In the genomic region with DNA sequence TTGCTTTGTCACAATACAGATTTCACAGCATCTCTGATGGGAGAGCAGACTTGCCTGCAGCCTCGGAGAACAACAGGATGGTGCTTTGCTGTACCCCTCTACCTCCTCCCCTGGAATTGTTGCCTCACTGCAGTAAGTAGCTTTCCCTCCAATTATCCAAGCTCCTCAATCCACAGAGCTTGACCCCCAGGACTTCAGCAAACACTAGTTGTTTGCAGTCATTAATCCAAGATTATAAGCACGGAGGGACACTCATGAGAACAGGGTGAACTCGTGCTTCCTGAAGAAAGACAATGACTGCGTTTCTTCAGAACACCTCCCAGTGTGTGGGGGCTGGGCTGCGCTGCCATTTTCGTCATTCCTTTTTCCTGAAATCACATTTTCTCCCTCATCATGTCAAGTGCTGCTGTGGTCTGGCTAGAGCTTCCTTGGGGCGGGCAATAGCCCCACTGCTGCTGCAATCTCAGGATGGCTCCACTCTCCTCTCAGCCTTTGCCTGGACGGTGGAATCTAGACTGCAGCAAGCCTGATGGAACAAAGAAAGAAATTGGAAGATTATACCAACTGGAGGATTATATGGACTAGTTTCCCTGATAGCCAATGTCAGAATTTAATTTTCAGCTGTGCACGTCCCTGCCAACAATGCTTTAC, we compare ENCODE assay signal across 15 mouse cellular contexts.
A peak's percentile ranks its signal among the peaks of the same experiment; 100 is the strongest.
DNase-seq lines count a peak whose midpoint lies in the region; ATAC-seq and TF ChIP-seq lines count a peak whose summit lies in the region.
"Had no signal": no experiment of that assay in that cellular context is flagged by ENCODE, and none has a peak within 500 bp of the region (broad histone marks: within the 10 kb centered on the region; RNA-seq: fewer than 3 reads in every experiment).

No protein-coding gene starts in this region.

- H3K27me3 ChIP-seq in forebrain, embryonic 15.5 days = no peaks in the 10 kb centered on the region
- H3K27me3 ChIP-seq in midbrain, embryonic 14.5 days (ENCODE audit: control insufficient read depth, insufficient read depth, low read length) = no peaks in the 10 kb centered on the region
- H3K27me3 ChIP-seq in liver, embryonic 11.5 days (replicated peaks; ENCODE audit: control insufficient read depth, insufficient read depth, low read length) = no peaks in the 10 kb centered on the region
- no peaks in the 10 kb centered on the region for H3K27me3 ChIP-seq in kidney, embryonic 15.5 days
- H3K27me3 ChIP-seq: CH12.LX had no signal

- no peaks in the 10 kb centered on the region for H3K9me3 ChIP-seq in forebrain, embryonic 15.5 days
- H3K9me3 ChIP-seq in midbrain, embryonic 14.5 days (ENCODE audit: control insufficient read depth, low read length) = no peaks in the 10 kb centered on the region
- H3K9me3 ChIP-seq in liver, embryonic 11.5 days (ENCODE audit: control insufficient read depth, low read length) = no peaks in the 10 kb centered on the region
- no peaks in the 10 kb centered on the region for H3K9me3 ChIP-seq in kidney, embryonic 15.5 days (replicated peaks)

- H3K36me3 ChIP-seq in forebrain, embryonic 15.5 days = no peaks in the 10 kb centered on the region
- H3K36me3 ChIP-seq in midbrain, embryonic 14.5 days (ENCODE audit: control insufficient read depth, insufficient read depth, low read length) = no peaks in the 10 kb centered on the region
- H3K36me3 ChIP-seq in liver, embryonic 11.5 days (ENCODE audit: control insufficient read depth, insufficient read depth, low read length) = no peaks in the 10 kb centered on the region
- no peaks in the 10 kb centered on the region for H3K36me3 ChIP-seq in kidney, embryonic 15.5 days

- peak; percentile 71 for DNase-seq in brain, embryonic 14.5 days (ENCODE audit: low read depth)
- DNase-seq in embryo, embryonic 9.5 days (ENCODE audit: extremely low spot score) = peak; percentile 4
- peak; percentile 53 for DNase-seq in midbrain, embryonic 14.5 days
- DNase-seq in liver, embryonic 11.5 days (ENCODE audit: low spot score) = no peak
- DNase-seq in urinary bladder, postnatal 25 days (ENCODE audit: low spot score) = no peak
- no peak for DNase-seq in frontal cortex, postnatal 36 days (ENCODE audit: low spot score in 2 of 2)
- DNase-seq: adrenal gland, adult 8-10 months; heart, postnatal 4 days; liver, postnatal 0 days had no signal

- H3K4me3 ChIP-seq in forebrain, embryonic 15.5 days = no peak overlapping the region
- H3K4me3 ChIP-seq in midbrain, embryonic 14.5 days (replicated peaks; ENCODE audit: low read depth, low read length) = no peak overlapping the region
- H3K4me3 ChIP-seq in liver, embryonic 11.5 days (ENCODE audit: low read depth, low read length) = no peak overlapping the region
- H3K4me3 ChIP-seq in kidney, embryonic 15.5 days (replicated peaks) = no peak overlapping the region
- H3K4me3 ChIP-seq: myocyte had no signal

- H3K27ac ChIP-seq in forebrain, embryonic 15.5 days (replicated peaks) = no peak overlapping the region
- H3K27ac ChIP-seq in midbrain, embryonic 14.5 days (replicated peaks; ENCODE audit: low read depth, low read length) = peak overlapping the region; percentile 66; the same call in 1 of the 2 replicates
- H3K27ac ChIP-seq in liver, embryonic 11.5 days (ENCODE audit: low read depth, low read length) = no peak overlapping the region
- H3K27ac ChIP-seq in kidney, embryonic 15.5 days = no peak overlapping the region
- H3K27ac ChIP-seq: kidney, postnatal 0 days; macrophage had no signal

- peak overlapping the region; percentile 16 for H3K4me2 ChIP-seq in forebrain, embryonic 15.5 days (replicated peaks)
- H3K4me2 ChIP-seq in midbrain, embryonic 14.5 days (ENCODE audit: low read length) = peak overlapping the region; percentile 41
- no peak overlapping the region for H3K4me2 ChIP-seq in liver, embryonic 11.5 days
- H3K4me2 ChIP-seq in kidney, embryonic 15.5 days = no peak overlapping the region

- ATAC-seq in forebrain, embryonic 15.5 days (replicated peaks) = no peak; the same call in 1 of the 2 replicates
- peak; percentile 67; the same call in 1 of the 2 replicates for ATAC-seq in midbrain, embryonic 14.5 days (ENCODE audit: low FRiP score, low TSS enrichment)
- ATAC-seq in liver, embryonic 11.5 days (replicated peaks; ENCODE audit: low FRiP score) = no peak
- no peak for ATAC-seq in kidney, embryonic 15.5 days (replicated peaks; ENCODE audit: low FRiP score)
- ATAC-seq: liver, postnatal 0 days had no signal

- H3K4me1 ChIP-seq in forebrain, embryonic 15.5 days = 0 out of 2 replicates have a peak, but pooled peaks cover 4% of the 10 kb centered on the region
- H3K4me1 ChIP-seq in midbrain, embryonic 14.5 days (ENCODE audit: control insufficient read depth, insufficient read depth, low read length) = peaks cover 6% of the 10 kb centered on the region; the same call in 1 of the 2 replicates
- no peaks in the 10 kb centered on the region for H3K4me1 ChIP-seq in liver, embryonic 11.5 days (replicated peaks; ENCODE audit: control insufficient read depth, insufficient read depth, low read length)
- no peaks in the 10 kb centered on the region for H3K4me1 ChIP-seq in kidney, embryonic 15.5 days

- no peak for TF ChIP-seq CTCF in brain, embryonic 14.5 days (IDR thresholded peaks at IDR 0.05; ENCODE audit: borderline replicate concordance, extremely low read depth, insufficient read depth, insufficient read length)

- 23% methylated on average over 9 of the region's 9 CpGs for WGBS in forebrain, embryonic 15.5 days
- WGBS in midbrain, embryonic 14.5 days = 27% methylated on average over 9 of the region's 9 CpGs
- WGBS in liver, embryonic 11.5 days = 50% methylated on average over 9 of the region's 9 CpGs
- 48% methylated on average over 9 of the region's 9 CpGs for WGBS in kidney, embryonic 15.5 days

- no peak for TF ChIP-seq POLR2A in brain, embryonic 14.5 days (IDR thresholded peaks at IDR 0.05; ENCODE audit: borderline replicate concordance, extremely low read depth, insufficient read depth, insufficient read length, poor library complexity, severe bottlenecking)

- no peak overlapping the region for H3K9ac ChIP-seq in forebrain, embryonic 15.5 days (replicated peaks)
- 0 out of 2 replicates have a peak overlapping the region, but pooled peaks have one; percentile 20 for H3K9ac ChIP-seq in midbrain, embryonic 14.5 days (replicated peaks; ENCODE audit: low read length)
- no peak overlapping the region for H3K9ac ChIP-seq in liver, embryonic 11.5 days (ENCODE audit: low read depth, low read length)
- H3K9ac ChIP-seq in kidney, embryonic 15.5 days = no peak overlapping the region
- H3K9ac ChIP-seq: liver, postnatal 0 days had no signal

Comparison
In these comparisons a context has a peak if more than half of its experiments do, and no peak if none do; other contexts are left out.
1. DNase-seq: peak in brain, embryonic 14.5 days (single experiment), embryo, embryonic 9.5 days (single experiment) and midbrain, embryonic 14.5 days (single experiment); none in liver, embryonic 11.5 days (single experiment), urinary bladder, postnatal 25 days (single experiment) and frontal cortex, postnatal 36 days (0 of 2).
2. H3K4me2 ChIP-seq: peak in forebrain, embryonic 15.5 days (single experiment) and midbrain, embryonic 14.5 days (single experiment); none in liver, embryonic 11.5 days (single experiment) and kidney, embryonic 15.5 days (single experiment).